Mouse (Mus musculus) limb, embryonic 15.5 days (tissue): ENCODE results near the gene Mmachc. TPM values are rescaled to one million over a fixed set of nuclear protein-coding genes. Genes with fewer than 3 reads are reported as not detected.

Experiments used
- ATAC-seq: fragments of 200-750 bp; cut with Nextera tagmentation; 2 replicates; pipeline ENCODE4 v1.8.0; 2017; ENCODE audit warnings: low read depth, moderate TSS enrichment; ENCODE audit not compliant: insufficient number of reproducible peaks, low FRiP score, low TSS enrichment
- H3K27ac ChIP-seq: fragments of 300-500 bp; sonication (generic); 2 replicates; pipeline ENCODE4 v1.5.1; 2015; ENCODE audit warnings: moderate library complexity, mild to moderate bottlenecking, inconsistent platforms
- H3K27me3 ChIP-seq: fragments of 300-500 bp; sonication (generic); 2 replicates; pipeline ENCODE4 v1.6.1; 2015; ENCODE audit warnings: inconsistent platforms
- H3K36me3 ChIP-seq: fragments of 300-500 bp; sonication (generic); 2 replicates; pipeline ENCODE4 v1.6.1; 2015; ENCODE audit warnings: inconsistent platforms
- H3K4me1 ChIP-seq: fragments of 300-500 bp; sonication (generic); 2 replicates; pipeline ENCODE4 v1.6.1; 2015; ENCODE audit warnings: inconsistent platforms
- H3K4me2 ChIP-seq: fragments of 300-500 bp; sonication (generic); 2 replicates; pipeline ENCODE4 v1.6.1; 2015; ENCODE audit warnings: mild to moderate bottlenecking, inconsistent platforms
- H3K4me3 ChIP-seq: fragments of 300-500 bp; sonication (generic); 2 replicates; pipeline ENCODE4 v1.5.1; 2015; ENCODE audit warnings: mild to moderate bottlenecking, inconsistent platforms
- H3K9ac ChIP-seq: fragments of 300-500 bp; sonication (generic); 2 replicates; pipeline ENCODE4 v1.6.1; 2015; ENCODE audit warnings: inconsistent platforms
- H3K9me3 ChIP-seq: fragments of 300-500 bp; sonication (generic); 2 replicates; pipeline ENCODE4 v1.6.1; 2016; ENCODE audit warnings: inconsistent platforms
- WGBS: fragments of 180-500 bp; shearing (Covaris S2); methylation state at CpG from one replicate; pipeline ENCODE4 v1.1.7; 2015; 5-methylcytosine and 5-hydroxymethylcytosine counted together
- polyA plus RNA-seq: library from polyadenylated mRNA; unstranded; fragments of >200 nt; fragmentation: Nextera tagmentation; extraction: Ambion mirVana; gene quantifications from 2 replicates; pipeline ENCODE4 v1.2.1, GENCODE M21; 2015

Gene Mmachc
- 19.6 and 21.4 TPM in 2 replicates for polyA plus RNA-seq

DNA sequence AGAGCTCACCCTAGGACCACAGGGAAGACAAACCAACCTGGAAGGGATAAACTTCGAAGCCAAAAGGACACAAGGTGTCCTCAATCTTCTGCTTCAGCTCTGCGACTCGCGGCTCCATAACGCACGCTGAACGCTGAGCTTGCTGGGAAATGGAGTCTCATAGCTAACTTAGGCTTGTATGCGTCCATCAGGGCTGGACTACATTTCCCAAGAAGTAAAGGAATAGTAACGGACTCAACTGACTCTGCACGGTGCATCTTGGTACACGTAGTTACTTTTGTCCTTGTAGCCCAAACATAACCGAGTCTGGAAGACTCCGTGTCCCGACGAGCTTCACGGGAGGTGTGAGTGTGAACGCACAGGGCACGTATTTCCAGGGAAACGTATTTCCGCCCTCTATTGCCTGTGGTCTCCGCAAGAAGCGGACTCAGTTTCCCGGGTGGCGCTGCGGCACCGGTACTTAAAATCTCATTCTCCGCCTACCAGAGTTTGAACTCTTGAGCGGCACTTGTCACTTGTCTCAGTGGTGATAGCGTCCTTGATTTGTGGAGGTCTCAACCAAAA is at the start of gene Mmachc, which contains the start of gene Ccdc163:
TSS of gene Mmachc (minus strand) at position 206 of the 564 bp plus-strand sequence.
TSS of gene Ccdc163 (plus strand) at position 309 of the 564 bp plus-strand sequence.
- under 1% methylated on average over 29 of the region's 29 CpGs for WGBS
- H3K36me3 ChIP-seq: peaks cover 5% of the 10 kb centered on the region
- H3K4me1 ChIP-seq: peaks cover 15% of the 10 kb centered on the region; the same call in 1 of the 2 replicates
- peak within 1 kb of the TSS; percentile 65 for H3K27ac ChIP-seq
- peak; percentile 99 for ATAC-seq
- peak within 1 kb of the TSS; percentile 61 for H3K9ac ChIP-seq
- peak within 1 kb of the TSS; percentile 81 for H3K4me2 ChIP-seq
- no peaks in the 10 kb centered on the region for H3K27me3 ChIP-seq
- peak within 1 kb of the TSS; percentile 64 for H3K4me3 ChIP-seq
- no peaks in the 10 kb centered on the region for H3K9me3 ChIP-seq

DNA sequence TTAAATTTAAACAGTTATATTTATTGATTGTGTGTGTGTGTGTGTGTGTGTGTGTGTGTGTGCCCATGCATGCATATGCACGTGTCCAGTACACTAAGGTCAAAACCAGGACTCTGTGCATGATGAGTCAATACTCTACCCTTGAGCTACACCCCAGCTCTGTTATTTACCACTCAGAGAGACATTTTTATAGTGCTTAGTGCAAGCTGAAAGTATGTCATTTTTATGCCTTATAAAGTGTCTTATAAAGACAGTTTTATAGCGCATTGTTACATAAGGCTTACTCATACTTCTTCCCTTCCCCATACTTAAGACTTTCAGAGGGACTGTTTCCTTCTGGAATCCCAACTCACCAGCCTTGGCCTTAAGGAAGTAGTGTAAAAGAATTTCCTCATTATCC is 41.5 kb upstream of the Mmachc start:
- WGBS: 73% methylated on average over 2 of the region's 2 CpGs
- Histone ChIP-seq H3K27me3 (no peaks in the 10 kb centered on the region), H3K4me3 (no peak overlapping the region), H3K27ac (no peak overlapping the region), H3K9ac (no peak overlapping the region), H3K36me3 (no peaks in the 10 kb centered on the region), H3K4me2 (no peak overlapping the region), H3K9me3 (no peaks in the 10 kb centered on the region), H3K4me1 (no peaks in the 10 kb centered on the region)
- ATAC-seq: no peak

DNA sequence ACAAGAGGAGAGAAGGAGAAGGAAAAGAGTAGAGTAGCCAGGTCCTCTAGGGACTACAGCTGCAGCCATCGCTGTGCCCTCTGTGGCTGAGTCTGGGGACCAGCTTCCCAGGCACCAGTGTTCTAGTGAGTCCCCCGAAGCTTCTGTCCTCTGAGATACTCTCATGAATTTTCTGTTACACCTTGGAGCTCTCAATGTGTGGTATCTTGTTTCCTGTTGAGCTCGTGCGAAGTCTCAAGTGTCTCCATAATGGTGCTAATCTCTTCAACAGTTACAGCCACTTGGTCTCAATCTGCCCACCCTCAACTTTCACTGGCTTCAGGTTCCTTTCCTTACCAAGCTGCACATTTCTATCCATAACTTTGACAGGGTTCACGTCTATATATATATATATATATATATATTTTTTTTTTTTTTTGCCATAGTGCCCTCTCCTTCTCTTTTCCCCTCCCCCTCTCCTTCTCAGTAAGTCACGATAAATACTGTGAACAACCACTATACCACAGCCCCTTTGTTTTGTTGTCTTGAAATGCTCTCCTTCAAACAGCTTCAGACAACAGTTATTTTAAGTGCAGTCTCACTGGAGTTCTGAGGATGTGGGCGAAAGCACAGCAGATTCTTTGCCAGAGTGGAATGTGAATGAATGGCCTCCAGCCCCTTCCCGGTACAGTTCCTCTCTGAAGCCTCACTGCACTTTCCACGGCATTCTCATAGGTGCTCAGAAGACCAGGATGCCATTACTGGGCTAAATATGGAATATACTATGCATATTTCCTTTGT is 31.0 kb upstream of the Mmachc start:
- ATAC-seq: no peak

DNA sequence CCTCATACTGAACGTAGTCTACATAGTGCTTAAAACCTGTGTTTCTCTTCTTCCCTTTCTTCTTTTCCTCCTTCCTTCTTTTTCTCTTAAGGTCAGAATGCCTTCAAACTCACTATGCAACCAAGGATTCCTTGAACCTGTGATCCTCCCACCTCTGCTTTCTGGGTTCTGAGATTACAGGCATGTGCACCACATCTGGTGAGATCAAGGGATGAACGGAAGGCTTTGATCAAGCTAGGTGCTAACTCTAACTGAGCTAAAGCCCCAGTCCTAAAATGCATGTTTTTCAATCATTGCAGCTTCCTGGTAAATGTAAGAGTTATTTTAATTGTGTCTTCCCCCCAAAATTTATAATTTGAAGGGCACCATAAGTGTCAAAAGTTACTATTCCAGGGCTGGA is 26.8 kb upstream of the Mmachc start:
- no peak overlapping the region for H3K4me2 ChIP-seq
- H3K9me3 ChIP-seq: no peaks in the 10 kb centered on the region
- H3K4me1 ChIP-seq: no peaks in the 10 kb centered on the region
- WGBS: 69% methylated on average over 2 of the region's 2 CpGs
- H3K27me3 ChIP-seq: no peaks in the 10 kb centered on the region
- H3K36me3 ChIP-seq: no peaks in the 10 kb centered on the region
- H3K4me3 ChIP-seq: no peak overlapping the region
- H3K9ac ChIP-seq: no peak overlapping the region
- ATAC-seq: no peak
- H3K27ac ChIP-seq: no peak overlapping the region

More for the DNA sequence above, 31.0 kb upstream of the Mmachc start:
- Histone ChIP-seq H3K4me3 (no peak overlapping the region), H3K9me3 (no peaks in the 10 kb centered on the region), H3K4me2 (no peak overlapping the region), H3K9ac (no peak overlapping the region), H3K27ac (no peak overlapping the region), H3K27me3 (no peaks in the 10 kb centered on the region), H3K4me1 (no peaks in the 10 kb centered on the region), H3K36me3 (no peaks in the 10 kb centered on the region)
- WGBS: 79% methylated on average over 9 of the region's 9 CpGs

DNA sequence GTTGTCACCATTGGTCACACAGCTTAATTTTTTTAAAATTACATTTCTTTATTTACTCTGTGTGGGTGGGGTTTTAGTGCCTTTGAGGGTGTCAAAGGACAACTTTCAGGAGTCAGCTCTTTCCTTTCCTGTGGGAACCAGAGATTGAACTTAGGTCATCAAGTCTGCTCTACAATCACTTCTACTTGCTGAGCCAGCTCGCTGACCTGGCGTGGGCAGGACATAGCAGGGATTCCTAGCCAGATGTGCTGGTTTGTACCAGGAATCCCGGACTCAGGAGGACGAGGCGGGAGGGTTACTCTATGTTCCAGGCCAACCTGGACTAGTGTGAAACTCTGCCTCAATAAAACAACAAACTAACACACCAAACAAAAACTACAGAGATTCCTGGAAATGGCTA is 24.1 kb upstream of the Mmachc start:
- H3K4me3 ChIP-seq: no peak overlapping the region
- H3K4me2 ChIP-seq: no peak overlapping the region
- 75% methylated on average over 5 of the region's 5 CpGs for WGBS

DNA sequence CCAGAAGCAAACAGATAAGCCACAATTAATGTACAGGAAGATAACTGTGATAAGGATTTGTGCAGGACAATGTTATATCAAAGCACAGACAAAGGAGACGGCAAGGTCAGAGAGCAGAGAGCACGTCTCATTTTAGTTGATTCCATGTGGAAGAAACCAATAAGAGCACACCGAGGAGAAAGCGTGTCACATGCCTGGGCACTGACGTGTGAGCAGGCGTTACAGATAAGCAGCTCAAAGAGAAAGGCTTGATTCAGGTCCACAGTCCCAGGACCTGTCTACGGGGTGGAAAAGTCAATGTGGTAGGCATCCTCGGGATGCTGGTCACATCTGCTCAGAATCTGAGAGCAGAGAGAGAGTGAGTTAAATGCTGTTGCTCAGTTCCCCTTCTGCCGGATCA is 22.9 kb upstream of the Mmachc start:
- Histone ChIP-seq H3K27ac (no peak overlapping the region), H3K9me3 (no peaks in the 10 kb centered on the region), H3K27me3 (no peaks in the 10 kb centered on the region), H3K9ac (no peak overlapping the region), H3K36me3 (no peaks in the 10 kb centered on the region), H3K4me3 (no peak overlapping the region), H3K4me2 (no peak overlapping the region), H3K4me1 (no peaks in the 10 kb centered on the region)
- WGBS: 89% methylated on average over 9 of the region's 9 CpGs
- no peak for ATAC-seq

More for the DNA sequence above, 24.1 kb upstream of the Mmachc start:
- no peak overlapping the region for H3K9ac ChIP-seq
- ATAC-seq: no peak
- no peaks in the 10 kb centered on the region for H3K27me3 ChIP-seq
- H3K36me3 ChIP-seq: no peaks in the 10 kb centered on the region
- no peaks in the 10 kb centered on the region for H3K4me1 ChIP-seq
- H3K27ac ChIP-seq: no peak overlapping the region
- no peaks in the 10 kb centered on the region for H3K9me3 ChIP-seq

DNA sequence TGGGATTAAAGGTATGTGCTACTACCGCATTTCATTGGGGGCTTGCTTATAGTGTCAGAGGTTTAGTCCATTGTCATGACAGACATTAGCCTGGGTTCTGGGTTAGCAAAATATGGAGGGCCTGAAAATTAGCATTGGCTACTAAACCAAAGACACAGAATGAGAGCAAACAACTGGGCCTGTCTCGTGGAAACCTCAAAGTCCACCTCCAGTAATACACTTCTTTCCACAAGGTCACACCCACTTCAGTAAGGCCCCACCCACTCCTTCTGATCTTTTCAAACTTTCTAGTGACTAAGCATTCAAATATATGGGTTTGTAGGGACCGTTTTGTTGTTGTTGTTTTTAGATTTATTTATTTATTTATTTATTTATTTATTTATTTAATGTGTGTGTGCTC is 21.3 kb upstream of the Mmachc start:
- Histone ChIP-seq H3K27ac (no peak overlapping the region), H3K4me2 (no peak overlapping the region), H3K27me3 (no peaks in the 10 kb centered on the region), H3K4me1 (no peaks in the 10 kb centered on the region), H3K9me3 (no peaks in the 10 kb centered on the region), H3K36me3 (no peaks in the 10 kb centered on the region), H3K4me3 (no peak overlapping the region), H3K9ac (no peak overlapping the region)
- 94% methylated on average over 3 of the region's 3 CpGs for WGBS
- ATAC-seq: no peak

DNA sequence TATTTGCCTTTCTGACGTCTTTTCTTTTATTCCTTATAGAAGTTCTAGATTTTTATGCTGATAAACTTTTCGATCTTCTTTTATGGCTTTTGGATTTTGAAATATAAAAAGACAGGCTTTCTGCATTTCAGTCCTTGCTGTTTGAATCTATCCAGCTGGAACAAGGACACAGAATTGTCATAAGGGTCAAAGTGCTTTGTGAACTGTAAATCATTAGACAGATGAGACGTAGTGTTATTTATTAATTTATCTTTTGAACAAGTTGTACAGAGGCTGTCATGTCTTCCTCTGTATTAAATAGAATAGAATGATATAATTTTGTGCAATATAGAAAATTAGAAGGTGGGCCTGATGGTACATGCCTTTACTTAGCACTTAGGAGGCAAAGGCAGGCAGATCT is 19.2 kb upstream of the Mmachc start:
- no peak for ATAC-seq
- H3K4me2 ChIP-seq: no peak overlapping the region
- WGBS: 66% methylated on average over 3 of the region's 3 CpGs

DNA sequence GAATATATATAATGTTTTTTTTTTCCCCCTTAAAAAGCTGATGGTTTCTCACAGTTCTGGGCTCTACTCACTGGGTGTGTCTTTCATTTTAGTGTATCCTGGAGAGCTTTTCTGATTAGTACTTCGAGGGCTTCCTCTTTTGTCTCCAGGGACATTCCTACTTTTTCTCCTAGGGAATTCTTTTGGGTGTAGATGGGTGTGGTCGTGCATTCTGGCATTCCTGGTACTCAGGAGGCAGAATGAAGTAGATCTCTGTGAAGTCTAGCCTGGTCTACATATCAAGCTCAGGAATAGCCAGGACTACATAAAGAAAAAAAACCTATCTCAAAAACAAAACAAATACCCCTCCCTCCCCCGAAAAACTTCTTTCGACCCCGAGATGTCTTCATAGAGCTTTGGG is 17.2 kb upstream of the Mmachc start:
- no peaks in the 10 kb centered on the region for H3K27me3 ChIP-seq
- H3K4me2 ChIP-seq: no peak overlapping the region
- WGBS: 82% methylated on average over 5 of the region's 5 CpGs
- no peak overlapping the region for H3K27ac ChIP-seq
- no peak overlapping the region for H3K9ac ChIP-seq
- H3K4me3 ChIP-seq: no peak overlapping the region
- H3K9me3 ChIP-seq: no peaks in the 10 kb centered on the region
- no peaks in the 10 kb centered on the region for H3K36me3 ChIP-seq
- H3K4me1 ChIP-seq: peaks cover 7% of the 10 kb centered on the region; the same call in 1 of the 2 replicates
- ATAC-seq: no peak

More for the DNA sequence above, 19.2 kb upstream of the Mmachc start:
- no peaks in the 10 kb centered on the region for H3K4me1 ChIP-seq
- no peak overlapping the region for H3K27ac ChIP-seq
- no peaks in the 10 kb centered on the region for H3K9me3 ChIP-seq
- no peak overlapping the region for H3K4me3 ChIP-seq
- H3K36me3 ChIP-seq: no peaks in the 10 kb centered on the region
- no peak overlapping the region for H3K9ac ChIP-seq
- no peaks in the 10 kb centered on the region for H3K27me3 ChIP-seq

DNA sequence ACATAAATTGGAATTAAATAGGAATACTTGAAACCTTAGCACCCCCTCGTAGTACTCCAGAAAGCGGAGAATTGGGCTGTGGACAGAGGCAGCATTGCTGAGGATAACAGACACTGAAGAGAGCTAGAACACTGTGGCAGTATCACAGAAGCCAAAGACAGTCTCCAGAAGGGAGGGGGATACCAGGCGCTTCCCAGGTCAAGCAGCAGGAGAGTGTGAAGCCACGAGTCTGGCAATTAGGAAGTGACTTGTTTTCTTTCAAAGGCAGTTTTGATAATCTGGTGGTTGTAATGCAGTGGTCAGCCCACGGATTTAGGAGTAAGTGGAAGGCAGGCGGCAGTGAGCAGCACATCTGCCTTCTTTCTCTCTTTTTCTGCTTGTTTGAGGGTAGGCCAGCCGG is 14.0 kb upstream of the Mmachc start:
- no peak overlapping the region for H3K9ac ChIP-seq

DNA sequence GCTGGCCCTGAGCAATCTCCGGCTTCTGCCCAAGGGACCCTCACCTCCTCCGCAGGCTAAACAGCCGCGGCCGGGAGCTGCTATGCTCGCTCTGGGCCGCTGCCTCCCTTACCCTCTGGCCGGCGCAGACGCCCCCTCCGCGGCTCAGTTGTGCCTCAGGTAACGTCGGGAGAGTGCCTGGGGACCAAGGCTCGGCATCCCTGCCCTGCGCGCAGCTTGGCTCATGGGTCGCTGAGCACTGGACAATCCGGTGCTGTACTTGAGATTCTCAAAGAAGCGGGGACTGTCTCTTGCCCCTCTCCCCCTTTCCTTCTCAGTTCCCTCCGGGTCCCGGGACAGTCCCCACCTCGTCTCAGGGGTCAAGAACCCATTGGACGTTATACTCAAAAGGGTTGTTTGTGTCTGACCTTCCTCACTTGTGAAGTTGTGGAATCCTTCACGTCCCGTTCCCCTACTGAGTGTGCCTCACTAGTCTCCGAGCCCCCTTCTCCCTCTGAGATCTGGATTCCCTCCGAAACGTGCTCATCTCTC is 13.0 kb upstream of the Mmachc start:
- no peak for ATAC-seq
- Histone ChIP-seq H3K36me3 (no peaks in the 10 kb centered on the region), H3K4me2 (peak overlapping the region; percentile 78), H3K9ac (peak overlapping the region; percentile 65), H3K9me3 (no peaks in the 10 kb centered on the region), H3K4me1 (peaks cover 13% of the 10 kb centered on the region; the same call in 1 of the 2 replicates), H3K27ac (peak overlapping the region; percentile 86), H3K27me3 (no peaks in the 10 kb centered on the region), H3K4me3 (peak overlapping the region; percentile 76)
- under 1% methylated on average over 29 of the region's 29 CpGs for WGBS

More for the DNA sequence above, 14.0 kb upstream of the Mmachc start:
- no peaks in the 10 kb centered on the region for H3K27me3 ChIP-seq
- no peak for ATAC-seq
- H3K4me2 ChIP-seq: peak overlapping the region; percentile 78; the same call in 1 of the 2 replicates
- WGBS: 48% methylated on average over 7 of the region's 7 CpGs
- H3K36me3 ChIP-seq: no peaks in the 10 kb centered on the region
- H3K4me1 ChIP-seq: peaks cover 13% of the 10 kb centered on the region; the same call in 1 of the 2 replicates
- no peaks in the 10 kb centered on the region for H3K9me3 ChIP-seq
- peak overlapping the region; percentile 76; the same call in 1 of the 2 replicates for H3K4me3 ChIP-seq
- H3K27ac ChIP-seq: no peak overlapping the region
